Mouse (Mus musculus) CD8-positive naive resting alpha-beta T cell, adult 2 months (primary cell): Measurements from ENCODE around the gene Aqp11.

Experiments used
- DNase-seq, 2 experiments: peaks; one replicate each; pipeline ENCODE4 v3.0.0; 2022; ENCODE audit warnings: low read depth in 2 of 2, low spot score in 2 of 2

Gene Aqp11

GRCm38 (mm10) chr7:97709204-97709603 lies 28.9 kb downstream of the Aqp11 start:
- no peak for DNase-seq

- DNase-seq: no peak
Measured at GRCm38 (mm10) chr7:97707809-97708208, 30.3 kb downstream of the Aqp11 start.

GRCm38 (mm10) chr7:97707123-97707522 lies 31.0 kb downstream of the Aqp11 start:
- DNase-seq: no peak

- no peak for DNase-seq
Measured at GRCm38 (mm10) chr7:97701106-97701505, 37.0 kb downstream of the Aqp11 start.

- no peak for DNase-seq
Measured at GRCm38 (mm10) chr7:97700173-97700572, 37.9 kb downstream of the Aqp11 start.

GRCm38 (mm10) chr7:97696506-97697254 lies 41.4 kb downstream of the Aqp11 start, which contains the start of gene Clns1a:
Gene Clns1a, plus strand, starts transcription at chr7:97696634.
- DNase-seq: peak; percentile 76 to 81

- peak in 1 of 2 experiments; percentile 7 for DNase-seq
Measured at GRCm38 (mm10) chr7:97696133-97696505, 42.0 kb downstream of the Aqp11 start.

- DNase-seq: no peak
Measured at GRCm38 (mm10) chr7:97695441-97695840, 42.6 kb downstream of the Aqp11 start.

- no peak for DNase-seq
Measured at GRCm38 (mm10) chr7:97687831-97688230, 50.3 kb downstream of the Aqp11 start.

- DNase-seq: peak in 1 of 2 experiments; percentile 27
Measured at GRCm38 (mm10) chr7:97679239-97679638, 58.9 kb downstream of the Aqp11 start.
